Mouse (Mus musculus): ENCODE measurements around the gene Fmnl3.

Fmnl3 gene

DNA sequence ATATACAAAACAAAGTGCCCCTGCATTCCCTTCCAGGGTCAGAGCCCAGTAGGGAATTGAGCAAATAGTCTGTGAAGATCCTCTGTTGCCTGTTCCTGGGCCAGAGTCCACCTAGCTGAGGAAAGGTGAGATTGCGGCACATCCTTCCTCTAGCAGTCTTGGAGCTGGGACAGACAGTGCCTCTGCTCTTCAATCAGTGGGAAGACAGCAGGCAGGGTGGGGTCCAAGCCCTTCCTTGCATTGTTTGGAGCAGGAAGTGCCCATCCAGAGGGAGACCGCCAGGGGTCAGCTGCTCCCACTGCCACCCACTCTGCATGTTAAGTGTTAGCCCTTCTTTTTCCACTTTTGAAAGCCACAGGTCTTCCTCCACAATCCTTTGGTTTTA is 53.0 kb downstream of the Fmnl3 start:
- peak; percentile 55 for DNase-seq (ENCODE audit: low read depth, low spot score)

DNA sequence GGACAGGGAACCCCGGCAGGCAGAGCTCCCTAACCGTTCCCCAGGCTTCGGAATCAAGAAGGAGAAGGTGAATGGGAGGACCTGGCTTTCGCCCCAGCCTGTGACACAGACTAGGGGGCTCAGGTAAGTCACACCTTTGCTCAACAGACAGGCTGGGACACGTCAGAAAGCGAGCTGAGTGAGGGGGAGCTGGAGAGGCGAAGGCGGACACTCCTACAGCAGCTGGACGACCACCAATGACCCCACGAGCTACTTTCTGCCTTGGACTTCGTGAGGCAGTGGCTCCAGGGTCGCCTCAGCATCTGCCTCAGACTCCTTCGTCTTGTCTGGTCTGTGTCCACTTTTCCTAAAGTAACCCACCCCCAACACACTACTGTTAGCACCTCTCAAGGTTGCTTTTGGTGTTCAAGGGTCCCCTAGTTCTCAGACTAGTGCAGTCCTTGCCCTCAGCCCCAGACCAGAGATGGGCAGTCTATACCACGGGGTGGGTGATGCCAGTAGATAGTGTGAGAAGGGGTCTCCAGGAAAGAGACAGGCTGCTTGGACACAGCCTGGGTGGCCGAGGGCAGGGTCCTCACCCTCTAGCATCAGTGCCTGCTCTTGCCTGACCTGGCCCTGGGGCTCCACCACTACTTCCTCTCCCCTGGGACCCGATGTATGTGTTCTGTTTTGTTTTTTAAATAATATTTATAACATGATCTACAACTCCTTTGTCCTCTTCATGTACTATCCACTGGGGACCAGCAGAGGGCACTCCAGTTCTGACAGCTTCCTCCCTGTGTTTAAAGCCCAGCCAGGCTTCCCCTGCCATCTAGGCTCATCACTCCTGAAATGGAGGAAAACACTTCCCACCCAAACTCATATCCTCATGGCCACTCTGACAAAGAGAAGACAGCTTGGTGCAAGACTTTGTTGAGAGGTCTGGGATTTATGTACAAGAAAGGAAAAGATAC is 53.7 kb downstream of the Fmnl3 start:
- DNase-seq (ENCODE audit: low read depth, low spot score): peak; percentile 75

DNA sequence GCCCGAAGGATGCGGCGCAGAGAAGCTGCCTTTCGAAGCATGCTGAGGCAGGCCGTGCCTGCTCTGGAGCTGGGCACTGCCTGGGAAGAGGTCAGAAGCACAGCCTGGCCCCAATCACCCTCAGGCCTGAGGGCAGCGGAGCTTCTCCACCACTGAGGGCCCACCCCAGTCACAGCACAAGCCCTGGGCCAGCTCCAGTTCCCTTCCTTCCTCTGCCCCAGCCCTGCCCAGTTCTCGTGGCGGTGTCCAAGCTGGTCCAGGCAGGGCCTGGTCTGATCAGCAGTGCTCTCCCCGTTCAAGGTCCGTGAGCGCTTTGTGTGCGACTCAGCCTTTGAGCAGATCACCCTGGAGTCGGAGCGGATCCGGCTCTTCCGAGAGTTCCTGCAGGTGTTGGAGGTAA is 55.4 kb downstream of the Fmnl3 start:
- DNase-seq (ENCODE audit: low read depth, low spot score): peak; percentile 14

DNA sequence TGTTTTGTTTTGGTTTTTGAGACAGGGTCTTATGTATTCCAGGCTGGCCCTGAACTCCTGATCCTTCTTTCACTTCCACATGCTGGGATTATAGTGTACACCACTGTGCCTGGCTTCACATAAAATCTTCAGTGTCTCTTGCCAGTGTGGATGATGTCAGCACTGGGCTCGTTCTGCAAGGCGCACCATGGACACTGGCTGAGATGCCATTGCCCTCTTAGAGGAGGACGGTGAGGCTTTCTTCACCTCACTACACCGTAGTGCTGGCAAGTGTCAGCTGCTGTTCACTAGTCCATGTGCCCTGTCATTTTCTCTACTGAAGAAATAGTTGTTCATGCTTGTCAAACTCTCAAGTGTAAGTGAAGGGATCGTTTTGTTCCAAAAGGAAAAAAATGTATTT is 59.7 kb downstream of the Fmnl3 start:
- no peak for DNase-seq (ENCODE audit: low read depth, low spot score)

DNA sequence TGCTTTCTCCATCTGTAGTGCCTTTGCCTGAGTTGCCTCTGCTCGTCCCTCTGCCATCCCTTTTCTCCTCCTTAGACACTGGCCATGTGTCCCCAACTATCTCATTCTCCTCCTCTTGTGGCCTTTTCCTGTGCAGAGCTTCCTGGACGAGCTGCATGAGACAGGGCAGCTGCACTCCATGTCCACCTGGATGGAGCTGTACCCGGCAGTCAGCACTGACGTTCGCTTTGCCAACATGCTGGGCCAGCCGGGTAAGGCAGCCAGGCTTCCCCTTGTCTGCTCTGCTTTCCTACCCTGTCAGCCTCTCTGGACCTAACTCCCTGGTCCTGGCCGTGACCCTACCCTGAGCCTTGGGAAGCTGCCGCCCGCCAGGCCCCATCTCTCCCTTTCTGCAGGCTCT is 60.7 kb downstream of the Fmnl3 start:
- no peak for DNase-seq (ENCODE audit: low read depth, low spot score)

DNA sequence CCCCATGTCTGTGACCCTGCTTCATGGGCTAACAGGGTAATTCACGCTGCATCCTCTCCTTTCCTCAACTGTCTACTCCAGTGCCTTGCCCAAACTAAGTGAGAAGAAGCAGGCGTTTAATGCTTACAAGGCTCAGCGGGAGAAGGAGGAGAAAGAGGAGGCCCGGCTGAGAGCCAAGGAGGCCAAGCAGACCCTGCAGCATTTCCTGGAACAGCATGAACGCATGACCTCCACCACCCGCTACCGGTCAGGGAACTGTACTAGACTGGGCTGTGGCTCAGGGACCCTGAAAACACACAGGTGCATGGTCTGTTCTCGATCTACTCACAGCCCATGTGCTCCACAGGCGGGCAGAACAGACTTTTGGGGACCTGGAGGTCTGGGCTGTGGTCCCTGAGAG is 62.8 kb downstream of the Fmnl3 start:
- DNase-seq (ENCODE audit: low read depth, low spot score): no peak

DNA sequence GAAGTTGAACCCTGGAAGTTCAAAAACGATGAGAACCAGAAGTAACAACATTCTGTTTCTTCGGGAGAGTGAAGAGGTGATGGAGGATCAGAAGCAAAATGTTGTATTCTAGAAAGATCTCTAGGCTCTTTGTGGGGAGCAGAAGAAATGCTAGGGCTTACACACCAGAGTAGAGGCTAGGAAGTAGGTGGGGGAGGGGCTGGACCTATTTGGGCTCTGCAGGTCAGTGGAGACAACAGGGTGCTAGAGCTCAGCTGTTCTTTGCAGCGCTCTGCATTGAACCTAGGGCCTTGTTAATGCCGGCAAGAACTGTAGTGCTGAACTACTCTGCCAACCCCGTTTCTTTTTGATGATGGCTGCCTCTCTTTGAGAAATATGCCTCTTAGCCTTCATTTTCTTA is 74.1 kb downstream of the Fmnl3 start:
- no peak for DNase-seq (ENCODE audit: low read depth, low spot score)

DNA sequence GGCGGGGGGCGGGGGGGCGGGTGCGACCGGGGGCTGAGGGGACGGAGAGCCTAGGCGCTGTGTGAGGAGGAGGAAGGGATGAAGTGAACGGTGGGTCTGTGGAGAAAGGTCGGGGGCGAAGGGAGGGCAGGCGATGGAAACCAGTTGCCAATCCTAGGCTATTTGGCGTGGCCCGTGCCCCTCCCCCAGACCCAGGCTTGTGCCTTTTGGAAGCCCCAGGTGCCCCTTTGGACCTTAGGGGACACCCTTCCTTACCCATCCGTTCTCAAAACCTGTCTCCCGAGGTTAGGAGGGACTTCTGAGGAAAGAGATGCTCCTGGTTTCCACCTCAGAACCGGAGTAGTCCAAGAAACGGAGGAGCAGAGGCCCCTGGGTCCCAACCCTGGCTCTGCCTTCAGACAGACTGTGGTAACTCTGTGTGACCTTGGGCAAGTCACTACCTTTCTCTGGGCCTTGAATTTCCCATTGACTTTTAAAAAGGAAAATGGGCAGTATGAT is 74.7 kb downstream of the Fmnl3 start, which contains the start of gene Fam186b:
TSS of gene Fam186b (minus strand) at position 405 of the 498 bp plus-strand sequence.
- DNase-seq (ENCODE audit: low read depth, low spot score): peak; percentile 64

DNA sequence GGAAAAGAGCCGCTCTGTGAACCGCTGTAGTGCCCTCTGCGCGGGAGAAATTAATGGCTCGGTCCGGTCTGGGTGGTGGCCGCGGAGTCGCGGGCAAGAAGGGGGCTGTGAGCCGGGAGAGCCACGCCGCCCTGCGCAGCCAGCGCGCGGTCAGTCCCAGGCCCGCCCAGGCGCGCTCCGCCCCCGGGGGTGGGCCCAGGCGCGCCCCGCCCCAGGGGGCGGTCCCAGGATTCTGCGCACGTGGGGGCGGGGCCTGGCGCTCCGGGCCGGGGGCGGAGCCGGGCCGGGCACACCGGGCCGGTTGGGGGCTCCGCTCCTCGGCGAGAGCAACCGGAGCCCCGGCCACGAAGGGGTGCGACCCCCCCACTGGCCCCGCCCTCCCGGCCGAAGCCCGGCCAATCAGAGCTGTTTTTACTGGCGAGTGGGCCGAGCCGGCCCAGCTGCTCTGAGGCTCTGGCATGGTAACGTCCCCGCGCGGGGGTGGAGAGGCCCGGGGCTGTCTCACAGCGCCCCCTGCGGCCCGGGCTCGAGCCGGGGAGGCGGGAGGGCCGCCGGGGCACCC is 75.4 kb downstream of the Fmnl3 start, which contains the start of gene Prpf40b:
TSS of gene Prpf40b (plus strand) at position 275 of the 562 bp plus-strand sequence.
- DNase-seq (ENCODE audit: low read depth, low spot score): peak; percentile 91

DNA sequence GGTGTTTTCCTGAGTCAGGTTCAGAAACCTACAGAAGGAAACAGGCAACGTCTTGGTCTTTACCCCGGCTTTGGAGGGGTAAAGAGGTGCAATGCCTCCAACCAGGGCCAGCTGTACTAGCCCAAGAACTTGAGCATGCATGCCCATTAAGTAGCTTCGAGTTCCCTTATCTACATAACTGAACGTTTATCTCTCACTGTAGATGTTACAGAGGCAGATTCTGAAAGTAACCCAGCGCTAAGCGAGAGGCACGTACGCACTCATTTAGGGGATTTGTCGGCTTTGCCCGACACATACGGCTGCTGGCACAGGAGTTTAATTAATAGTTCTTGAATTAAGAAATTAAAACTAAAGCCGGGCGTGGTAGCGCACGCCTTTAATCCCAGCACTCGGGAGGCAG is 76.0 kb downstream of the Fmnl3 start:
- DNase-seq (ENCODE audit: low read depth, low spot score): no peak

DNA sequence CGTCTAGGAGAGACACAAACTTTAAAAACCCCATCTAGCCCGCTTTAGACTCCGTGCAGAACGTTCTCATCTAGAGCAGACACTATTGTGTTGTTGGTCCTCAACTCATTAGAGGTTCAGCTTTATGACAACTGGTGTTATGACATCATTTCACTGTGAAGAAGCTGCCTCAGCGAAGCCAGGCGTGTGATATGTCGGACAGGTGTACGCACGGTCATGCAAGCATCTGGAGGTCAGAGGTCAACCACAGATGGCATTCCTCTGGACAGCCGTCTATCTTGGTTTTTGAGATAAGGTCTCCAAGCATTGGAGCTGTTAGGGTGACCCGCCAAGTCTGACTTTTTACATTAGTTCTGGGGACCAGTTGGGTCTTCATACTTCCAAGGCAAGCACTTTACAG is 79.7 kb downstream of the Fmnl3 start:
- no peak for DNase-seq (ENCODE audit: low read depth, low spot score)

DNA sequence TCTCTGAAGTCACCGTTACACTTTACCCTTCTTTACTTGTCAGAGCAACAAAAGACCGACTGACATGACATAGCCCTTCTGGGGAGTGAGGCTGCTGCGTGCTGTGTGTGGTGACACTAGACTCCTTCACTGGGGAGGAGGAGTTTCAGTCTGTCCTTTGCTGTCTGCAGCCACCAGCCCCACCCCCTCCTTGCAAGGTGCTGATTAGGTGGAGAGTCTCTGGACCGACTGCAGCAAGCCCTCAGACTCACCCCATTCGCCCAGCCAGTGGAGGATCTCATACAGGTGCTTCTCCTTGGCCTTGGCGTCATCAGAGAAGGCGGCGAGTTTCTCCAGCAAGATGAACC is 85.1 kb downstream of the Fmnl3 start:
- DNase-seq (ENCODE audit: low read depth, low spot score): peak; percentile 60

DNA sequence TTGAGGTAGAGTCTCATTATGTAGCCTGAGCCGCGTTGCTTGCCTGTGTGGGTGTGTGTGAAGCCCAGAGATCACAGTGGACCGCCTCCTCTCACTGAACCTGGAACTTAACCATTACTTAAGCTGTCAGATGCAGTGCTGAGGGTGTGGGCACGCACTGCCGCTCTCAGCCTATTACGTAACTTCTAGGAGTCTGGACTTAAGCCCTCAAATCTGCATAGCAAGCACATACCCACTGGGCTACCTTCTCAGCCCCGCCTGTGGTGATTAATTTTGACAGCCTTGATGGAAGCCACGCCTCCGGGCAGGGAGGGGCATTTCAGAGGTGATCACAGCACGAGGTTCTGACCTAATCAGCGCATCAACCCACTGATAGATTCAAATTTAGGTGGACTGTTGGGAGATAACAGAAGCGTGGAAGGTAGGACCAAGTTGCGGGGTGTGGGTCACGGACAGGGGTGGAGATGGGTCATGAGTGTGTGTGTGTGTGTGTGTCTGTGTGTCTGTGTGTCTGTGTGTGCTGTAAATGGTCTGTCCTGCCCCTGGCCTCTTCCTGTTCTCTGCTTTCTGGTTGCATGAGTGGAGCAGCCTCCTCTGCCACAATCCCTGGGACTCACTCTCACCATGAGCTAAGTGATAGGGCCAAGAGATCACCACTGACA is 85.6 kb downstream of the Fmnl3 start:
- peak; percentile 56 for DNase-seq (ENCODE audit: low read depth, low spot score)

DNA sequence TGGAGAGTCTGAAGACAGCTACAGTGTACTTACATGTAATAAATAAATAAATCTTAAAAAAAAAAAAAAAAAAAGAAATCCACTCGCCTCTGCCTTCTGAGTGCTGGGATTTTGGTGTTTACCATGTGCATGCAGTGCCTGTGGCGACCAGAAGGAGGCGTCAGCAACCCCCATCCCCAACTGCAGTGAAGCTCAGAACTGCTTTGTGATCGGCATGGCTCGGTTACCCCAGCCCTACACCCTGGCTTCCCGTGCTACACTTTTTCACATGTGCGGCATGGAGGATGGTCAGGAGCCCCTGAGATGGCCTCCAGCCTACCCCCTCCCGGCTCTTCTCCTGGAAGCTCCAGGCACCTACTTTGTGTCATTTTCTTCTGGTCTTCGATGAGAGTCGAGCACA is 86.8 kb downstream of the Fmnl3 start:
- peak; percentile 65 for DNase-seq (ENCODE audit: low read depth, low spot score)

DNA sequence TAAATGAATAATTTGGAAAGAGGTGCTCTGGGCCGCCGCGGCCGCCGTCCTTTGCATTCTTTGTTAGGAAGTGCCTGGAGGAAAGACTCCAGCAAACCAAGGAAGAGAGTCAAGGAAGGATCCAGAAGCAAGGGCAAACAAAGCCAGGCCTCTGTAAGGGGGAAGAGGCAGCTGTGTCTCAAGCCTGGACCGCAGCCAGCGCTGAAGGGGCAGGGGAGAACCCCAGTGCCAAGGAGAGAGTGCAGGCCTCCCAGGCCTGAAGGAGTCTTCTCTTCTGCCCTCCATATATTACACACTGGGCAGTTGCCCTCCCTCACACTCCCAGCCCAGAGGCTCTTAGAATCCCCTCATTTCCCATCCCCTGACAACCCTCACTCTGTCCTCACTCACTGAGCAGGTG is 92.0 kb downstream of the Fmnl3 start:
- no peak for DNase-seq (ENCODE audit: low read depth, low spot score)

DNA sequence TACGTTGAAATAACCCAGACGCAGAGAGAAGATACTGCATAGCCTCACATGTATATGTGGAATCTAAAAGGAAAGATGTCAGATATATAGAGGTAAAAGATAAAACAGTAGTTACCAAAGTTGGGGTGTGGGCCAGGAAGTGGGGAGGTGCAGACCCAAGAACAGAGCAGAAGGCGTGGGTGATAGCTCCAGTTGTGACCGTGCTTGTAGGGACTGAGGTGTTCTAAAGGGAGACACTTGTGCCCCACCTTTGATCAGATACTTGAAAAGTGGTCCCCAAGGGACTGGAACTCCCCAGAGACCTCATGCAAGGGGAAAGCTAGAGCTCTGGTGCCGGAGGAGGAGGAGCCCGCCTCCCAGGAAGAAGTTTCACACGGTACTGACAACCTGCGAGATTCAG is 94.2 kb downstream of the Fmnl3 start:
- DNase-seq (ENCODE audit: low read depth, low spot score): no peak
